Comparison of ENCODE assay signal across 9 mouse cellular contexts in genomic region chr13:117202755-117203471, GRCm38 (mm10). TPM values are rescaled to one million over a fixed set of nuclear protein-coding genes. Genes with fewer than 3 reads are reported as not detected.
DNase-seq lines count a peak whose midpoint lies in the region; ATAC-seq lines count a peak whose summit lies in the region.
"Had no signal": no experiment of that assay in that cellular context is flagged by ENCODE, and none has a peak within 500 bp of the region (broad histone marks: within the 10 kb centered on the region; RNA-seq: fewer than 3 reads in every experiment).

No protein-coding gene starts in this region.

- no peak overlapping the region for H3K4me2 ChIP-seq in hindbrain, embryonic 15.5 days
- H3K4me2 ChIP-seq in midbrain, embryonic 11.5 days, result no peak overlapping the region
- H3K4me2 ChIP-seq: liver, embryonic 15.5 days had no signal

- H3K27ac ChIP-seq in hindbrain, embryonic 15.5 days (replicated peaks), result no peak overlapping the region
- H3K27ac ChIP-seq in midbrain, embryonic 11.5 days (ENCODE audit: low read depth, low read length), result no peak overlapping the region
- H3K27ac ChIP-seq: liver, embryonic 15.5 days had no signal

- ATAC-seq in hindbrain, embryonic 15.5 days (ENCODE audit: low FRiP score, low read depth), result peak; percentile 54; the same call in 1 of the 2 replicates
- ATAC-seq in midbrain, embryonic 11.5 days (ENCODE audit: low FRiP score), result peak; percentile 75

- no peaks in the 10 kb centered on the region for H3K36me3 ChIP-seq in hindbrain, embryonic 15.5 days
- no peaks in the 10 kb centered on the region for H3K36me3 ChIP-seq in midbrain, embryonic 11.5 days (ENCODE audit: control insufficient read depth, insufficient read depth, low read length)
- H3K36me3 ChIP-seq: liver, embryonic 15.5 days had no signal

- no peaks in the 10 kb centered on the region for H3K9me3 ChIP-seq in hindbrain, embryonic 15.5 days
- H3K9me3 ChIP-seq in midbrain, embryonic 11.5 days (ENCODE audit: control insufficient read depth, low read length), result no peaks in the 10 kb centered on the region
- H3K9me3 ChIP-seq: liver, embryonic 15.5 days had no signal

- intact Hi-C loops in gastrocnemius, postnatal 36 days (cut with DNase I), result loop anchor here (1.0 to 5.0 kb wide), 2 partner anchors 86 to 104 kb away; no protein-coding TSS in a partner anchor

- WGBS in hindbrain, embryonic 15.5 days, result 45% methylated on average over 22 of the region's 22 CpGs
- 51% methylated on average over 22 of the region's 22 CpGs for WGBS in midbrain, embryonic 11.5 days

- H3K4me1 ChIP-seq in hindbrain, embryonic 15.5 days (replicated peaks), result no peaks in the 10 kb centered on the region
- no peaks in the 10 kb centered on the region for H3K4me1 ChIP-seq in midbrain, embryonic 11.5 days (ENCODE audit: control insufficient read depth, insufficient read depth, low read length)
- H3K4me1 ChIP-seq: liver, embryonic 15.5 days had no signal

- H3K4me3 ChIP-seq in hindbrain, embryonic 15.5 days, result no peak overlapping the region
- H3K4me3 ChIP-seq in midbrain, embryonic 11.5 days (ENCODE audit: low read depth, low read length), result no peak overlapping the region
- H3K4me3 ChIP-seq: liver, embryonic 15.5 days had no signal

- no peaks in the 10 kb centered on the region for H3K27me3 ChIP-seq in hindbrain, embryonic 15.5 days
- no peaks in the 10 kb centered on the region for H3K27me3 ChIP-seq in midbrain, embryonic 11.5 days (ENCODE audit: control insufficient read depth, insufficient read depth, low read length)
- H3K27me3 ChIP-seq: liver, embryonic 15.5 days had no signal

- H3K9ac ChIP-seq in hindbrain, embryonic 15.5 days, result no peak overlapping the region
- no peak overlapping the region for H3K9ac ChIP-seq in midbrain, embryonic 11.5 days (ENCODE audit: low read length)
- H3K9ac ChIP-seq: liver, embryonic 15.5 days had no signal

- peak; percentile 18 for DNase-seq in gastrocnemius, postnatal 10 days
- DNase-seq in gastrocnemius, postnatal 36 days, result no peak
- peak; percentile 43 to 44 for DNase-seq in thymus, postnatal 36 days
- DNase-seq in thymus, adult 18-20 months, result no peak
- DNase-seq in embryo, embryonic 11 days, result peak; percentile 53
- DNase-seq in midbrain, embryonic 11.5 days (ENCODE audit: low spot score, missing footprints), result peak; percentile 86
- no peak for DNase-seq in yolk sac, embryonic 10.5 days (ENCODE audit: low spot score)

RNA-seq across cellular contexts. Expression of gene Emb, which starts 5.4 kb away (rescaled TPM):
- total RNA-seq in gastrocnemius, postnatal 10 days (2021), result 10 to 100 TPM; 15.8 to 17.9 TPM
- total RNA-seq in gastrocnemius, postnatal 36 days (2021), result 10 to 100 TPM in 1 of 2 experiments, 1 to 10 TPM in 1; 8.0 to 11.1 TPM
- polyA plus RNA-seq in hindbrain, embryonic 15.5 days (2015; fragmentation: Nextera tagmentation; extraction: Ambion mirVana), result 13.4 and 15.4 TPM in 2 replicates
- 39.3 and 39.9 TPM in 2 replicates for polyA plus RNA-seq in midbrain, embryonic 11.5 days (2014; fragmentation: Nextera tagmentation; extraction: Ambion mirVana)

RNA-seq across cellular contexts. Expression of gene Gm17509, which starts 18.0 kb away (rescaled TPM):
- not detected for total RNA-seq in gastrocnemius, postnatal 10 days (2021)
- total RNA-seq in gastrocnemius, postnatal 36 days (2021), result not detected
- 0.34 and 0.41 TPM in 2 replicates for polyA plus RNA-seq in hindbrain, embryonic 15.5 days (2015; fragmentation: Nextera tagmentation; extraction: Ambion mirVana)
- polyA plus RNA-seq in midbrain, embryonic 11.5 days (2014; fragmentation: Nextera tagmentation; extraction: Ambion mirVana), result 0.68 and 0.94 TPM in 2 replicates

Comparison
In these comparisons a context has a peak if more than half of its experiments do, and no peak if none do; other contexts are left out.
1. DNase-seq: peak in gastrocnemius, postnatal 10 days (single experiment), thymus, postnatal 36 days (2 of 2), embryo, embryonic 11 days (single experiment) and midbrain, embryonic 11.5 days (single experiment); none in gastrocnemius, postnatal 36 days (0 of 2), thymus, adult 18-20 months (0 of 2) and yolk sac, embryonic 10.5 days (single experiment).